Mouse (Mus musculus) cerebellum, postnatal 4 days (tissue): Measurements from ENCODE around the gene Gprc5d.
A peak's percentile ranks its signal among the peaks of the same experiment; 100 is the strongest.

ENCODE experiments used
- DNase-seq, 2 experiments: peaks; one replicate each; pipeline ENCODE4 v3.0.0; 2022; ENCODE audit warnings: low spot score in 2 of 2, mixed read lengths in 1 of 2

Gprc5d gene

DNA sequence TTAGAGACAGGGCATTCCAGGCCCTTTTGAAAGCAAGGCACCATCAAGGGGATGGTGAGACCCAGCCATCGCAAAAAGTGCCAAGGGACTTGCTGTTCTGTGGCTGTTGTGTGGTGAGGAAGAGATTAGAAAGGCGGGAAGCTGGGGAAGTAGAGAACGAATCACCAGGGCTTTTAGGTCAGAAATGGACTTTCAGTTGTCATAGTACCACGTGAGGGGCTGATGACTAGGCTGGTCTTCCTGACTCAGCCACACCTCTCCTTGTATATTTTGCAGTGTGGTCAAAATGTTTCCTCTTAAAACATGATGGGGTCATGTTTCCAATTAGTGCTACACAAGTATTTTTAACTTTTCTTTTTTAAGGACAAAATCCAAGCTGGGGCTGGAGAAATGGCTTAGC is 17.7 kb upstream of the Gprc5d start:
- DNase-seq, result no peak

DNA sequence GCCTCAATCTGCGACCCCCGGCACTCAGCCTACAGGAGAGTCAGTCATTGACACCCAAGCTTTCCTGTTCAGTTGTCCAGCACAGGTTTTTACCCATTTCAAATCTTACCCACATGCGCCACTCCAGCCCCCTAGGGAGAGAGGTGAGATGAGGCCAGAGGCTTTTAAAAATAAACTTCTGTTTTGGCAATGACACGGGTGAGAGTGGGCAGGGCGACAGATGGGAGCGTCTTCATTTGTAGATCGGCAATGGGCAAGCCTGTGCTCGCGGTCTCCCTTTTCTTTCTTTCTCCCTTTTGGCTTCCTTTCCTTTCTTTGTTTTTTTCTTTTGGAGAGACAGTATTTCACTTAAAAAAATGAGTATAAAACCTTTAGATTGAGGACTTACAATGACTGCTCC is 15.4 kb upstream of the Gprc5d start:
- DNase-seq, result no peak

DNA sequence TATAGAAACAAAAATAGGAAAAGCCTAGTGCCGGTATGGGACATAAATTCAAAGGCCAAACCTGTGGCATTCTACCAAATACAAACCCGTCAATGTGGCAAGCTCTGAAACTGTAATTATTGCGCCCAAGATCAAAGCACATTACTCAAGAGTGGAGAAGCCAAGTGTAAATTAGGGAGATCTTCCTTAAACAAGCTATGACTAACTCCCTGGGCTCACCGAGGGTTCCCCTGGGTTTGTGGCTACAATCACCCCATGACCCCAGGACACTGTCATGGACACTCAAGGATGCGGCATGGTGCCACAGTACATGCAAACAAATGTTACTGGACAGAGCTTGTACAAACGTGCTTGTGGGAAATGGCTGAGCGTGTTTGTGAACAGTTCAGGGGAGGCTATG is 15.0 kb upstream of the Gprc5d start:
- DNase-seq, result no peak

DNA sequence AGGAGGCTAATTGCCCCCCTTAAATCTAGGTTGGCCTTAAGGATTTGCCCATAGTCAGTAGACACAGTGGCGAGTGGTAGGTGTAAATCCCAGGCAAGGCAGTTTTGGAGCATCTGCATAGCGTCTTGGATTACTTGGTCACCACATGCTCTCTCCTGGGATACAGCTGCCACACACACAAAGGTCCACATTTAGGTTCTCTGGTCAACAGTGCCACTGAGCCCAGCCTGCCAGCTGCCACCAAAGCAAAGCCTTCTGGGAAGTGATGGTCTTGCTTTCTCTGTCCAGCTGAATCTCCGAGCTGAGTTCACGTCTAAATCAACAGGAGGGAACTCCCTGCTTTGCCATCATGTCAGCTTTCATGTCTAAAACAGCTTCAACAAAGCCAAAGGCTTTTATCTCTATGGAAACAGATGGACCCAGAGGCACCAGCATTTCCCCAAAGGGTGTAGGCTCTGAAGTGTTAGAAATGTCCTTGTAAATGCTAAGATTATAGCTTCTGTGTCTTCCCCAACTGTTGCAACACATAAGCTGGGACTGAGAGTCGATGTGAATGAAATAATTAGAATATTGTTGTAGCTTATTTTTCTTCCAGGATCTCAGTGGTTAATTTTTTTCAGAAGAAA is 6.8 kb upstream of the Gprc5d start:
- no peak for DNase-seq

DNA sequence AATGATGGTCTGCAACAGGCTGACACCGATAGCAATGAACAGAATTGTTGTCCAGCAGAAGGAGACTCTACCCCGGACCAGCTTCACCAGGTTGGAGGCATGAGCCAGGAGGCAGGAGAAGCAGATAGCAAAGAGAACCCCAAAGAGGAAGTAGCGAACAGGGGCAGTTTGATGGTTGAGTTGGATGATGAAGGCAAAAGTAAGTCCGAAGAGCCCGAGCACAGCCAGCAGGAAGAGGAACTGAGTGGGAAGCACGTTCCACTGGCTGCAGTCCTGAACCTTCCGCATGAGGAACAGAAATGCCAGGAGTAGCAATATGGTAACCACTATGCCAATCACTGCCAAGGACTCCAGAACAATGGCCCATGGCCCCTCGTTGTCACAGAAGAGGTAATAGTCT is 1.6 kb downstream of the Gprc5d start:
- no peak for DNase-seq

DNA sequence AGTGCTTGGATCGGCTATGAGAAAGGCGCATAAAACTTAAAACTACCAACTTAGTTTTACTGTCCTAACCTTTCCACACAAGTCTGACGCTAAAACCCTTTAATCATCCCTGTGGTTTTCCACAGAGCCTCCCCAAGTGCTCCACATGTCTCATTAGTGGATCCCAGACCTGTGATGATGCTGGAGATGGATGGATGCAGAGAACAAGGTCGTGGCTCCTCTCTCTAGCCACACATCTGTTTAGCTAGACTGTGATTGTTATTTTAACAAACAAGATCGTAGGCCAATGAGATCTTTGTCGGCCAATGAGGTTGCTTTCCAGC is 5.0 kb downstream of the Gprc5d start:
- DNase-seq, result no peak

DNA sequence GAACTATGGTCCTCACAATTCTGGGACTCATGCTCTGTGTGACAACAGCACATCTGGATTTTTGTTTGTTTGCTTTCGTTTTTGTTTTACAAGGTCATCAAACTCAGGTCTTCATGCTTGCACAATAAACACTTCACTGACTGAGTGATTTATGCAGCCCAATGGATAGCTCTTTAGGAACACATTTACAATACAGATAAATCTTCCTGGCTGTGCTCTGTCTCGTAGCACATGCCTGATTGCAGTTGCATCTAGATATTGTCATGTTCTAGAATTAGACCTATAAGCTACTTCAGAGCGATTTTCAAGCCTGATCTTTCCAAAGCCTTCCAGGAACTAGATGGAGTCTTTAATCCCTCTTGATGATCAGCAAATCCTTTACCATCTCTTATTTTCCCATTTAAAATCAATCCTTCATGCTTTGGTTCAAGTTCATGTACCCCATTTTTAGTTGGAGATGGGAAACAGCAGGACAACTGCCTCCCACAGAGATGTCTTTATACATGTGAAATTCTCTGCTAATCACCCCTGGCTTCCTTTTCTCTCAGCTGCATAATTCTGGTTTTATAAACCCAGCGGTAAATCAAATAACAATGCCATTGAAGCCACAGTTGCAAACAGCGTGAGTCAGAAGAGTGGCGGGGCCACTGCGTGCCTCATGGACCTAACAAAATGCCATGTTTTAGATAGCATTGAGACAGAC is 5.5 kb downstream of the Gprc5d start:
- no peak for DNase-seq

DNA sequence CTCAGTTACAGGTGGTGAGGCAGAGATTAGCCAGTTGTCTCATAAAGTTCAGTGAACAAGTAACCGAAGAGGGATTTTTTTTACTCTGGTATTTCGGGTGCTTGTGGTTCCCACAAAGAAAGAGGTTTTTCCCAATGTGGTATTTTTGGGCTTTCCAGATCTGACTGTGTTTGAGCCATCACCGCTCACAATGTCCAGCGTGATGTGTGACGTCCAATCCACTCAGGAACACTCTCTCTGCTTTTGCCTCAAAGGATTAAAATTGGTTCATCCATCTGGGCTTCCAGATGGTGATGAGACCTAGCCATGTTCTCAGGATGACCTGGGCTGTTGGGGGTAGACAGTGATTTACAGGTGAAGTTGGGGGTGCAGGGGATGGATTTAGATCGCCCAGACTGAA is 11.1 kb downstream of the Gprc5d start:
- no peak for DNase-seq

DNA sequence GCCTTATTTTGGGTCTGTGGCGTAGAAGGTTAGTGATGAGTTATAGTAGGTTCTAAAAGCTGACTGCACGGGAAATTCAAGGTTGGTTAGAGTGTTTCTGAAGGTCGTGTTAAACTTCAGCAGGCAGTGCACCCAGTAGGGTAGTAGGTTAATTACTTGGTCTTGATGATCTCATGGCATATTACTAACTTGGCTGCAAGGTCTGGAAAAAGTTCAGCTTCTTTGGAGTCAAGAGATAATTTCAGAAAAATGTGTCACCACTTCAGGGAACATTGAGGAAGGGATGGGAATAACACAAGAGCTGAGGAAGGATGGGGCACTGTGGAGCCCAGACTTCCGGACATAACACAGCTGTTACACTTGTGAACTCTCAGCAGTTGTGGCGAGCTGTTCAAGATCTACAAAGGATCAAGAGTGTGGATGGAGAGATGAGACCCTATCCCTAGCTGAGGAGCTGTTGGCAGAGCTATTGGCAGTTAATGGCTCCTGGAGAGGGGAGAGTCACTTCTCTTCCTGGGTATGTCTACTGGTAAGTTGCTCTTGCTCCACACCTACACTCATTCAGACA is 15.3 kb downstream of the Gprc5d start:
- DNase-seq, result no peak

DNA sequence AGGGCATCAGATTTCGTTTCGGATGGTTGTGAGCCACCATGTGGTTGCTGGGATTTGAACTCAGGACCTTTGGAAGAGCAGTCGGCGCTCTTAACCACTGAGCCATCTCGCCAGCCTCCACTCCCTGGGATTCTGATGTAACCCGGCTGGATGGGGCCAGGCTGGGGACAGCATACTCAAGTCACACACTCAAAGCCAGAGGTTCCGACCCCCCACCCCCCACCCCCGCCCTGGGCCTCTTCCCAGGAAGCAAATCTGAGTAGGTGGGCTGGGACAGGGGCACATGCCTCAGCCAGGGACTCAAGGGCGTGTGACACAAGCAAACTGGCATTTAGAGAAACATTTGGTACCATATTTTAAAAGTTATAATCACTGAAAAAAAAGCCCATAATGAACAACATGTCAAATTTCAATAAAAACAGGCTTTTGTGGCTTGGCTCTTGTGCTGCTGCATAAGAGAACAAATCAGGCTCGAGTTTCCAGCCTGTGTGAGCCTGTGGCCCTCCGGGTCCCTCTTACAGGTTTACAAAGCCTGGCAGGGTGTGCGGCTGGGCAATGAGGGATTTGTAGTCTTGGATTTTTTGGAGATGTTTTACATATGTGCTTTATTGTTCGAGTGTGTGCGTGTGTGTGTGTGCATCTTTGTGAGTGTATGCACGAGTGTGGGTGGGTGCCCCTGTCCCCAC is 17.2 kb downstream of the Gprc5d start:
- no peak for DNase-seq

DNA sequence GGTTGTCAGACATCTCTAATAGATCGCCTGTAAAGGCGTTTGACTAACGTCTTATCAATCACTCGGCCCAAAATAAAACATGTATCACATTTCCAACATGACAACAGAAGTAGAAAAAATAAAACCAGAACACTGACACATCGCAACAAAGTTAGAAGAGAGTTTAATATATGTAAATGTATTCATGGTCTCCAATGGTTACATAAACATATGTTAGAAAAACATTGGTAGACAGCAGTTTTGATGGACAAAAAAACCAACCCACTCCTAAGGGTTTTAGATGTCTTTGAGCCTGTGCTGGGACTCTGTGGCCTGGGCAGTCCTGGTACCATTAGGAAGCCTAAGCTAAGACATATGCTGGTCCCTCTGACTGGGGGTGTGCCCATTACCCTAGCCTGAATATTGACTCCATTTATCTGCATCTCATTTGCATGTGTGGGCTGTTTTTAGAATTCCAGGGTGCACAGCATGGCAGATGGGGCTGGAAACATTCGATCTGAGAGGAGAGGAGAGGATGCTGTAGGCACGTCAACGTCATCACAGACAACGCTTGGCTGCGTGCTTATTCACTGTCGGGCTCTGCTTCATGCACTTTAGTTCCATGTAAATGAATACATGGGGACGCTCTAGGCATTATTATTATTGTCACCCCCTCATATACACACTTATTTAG is 25.1 kb downstream of the Gprc5d start:
- no peak for DNase-seq

DNA sequence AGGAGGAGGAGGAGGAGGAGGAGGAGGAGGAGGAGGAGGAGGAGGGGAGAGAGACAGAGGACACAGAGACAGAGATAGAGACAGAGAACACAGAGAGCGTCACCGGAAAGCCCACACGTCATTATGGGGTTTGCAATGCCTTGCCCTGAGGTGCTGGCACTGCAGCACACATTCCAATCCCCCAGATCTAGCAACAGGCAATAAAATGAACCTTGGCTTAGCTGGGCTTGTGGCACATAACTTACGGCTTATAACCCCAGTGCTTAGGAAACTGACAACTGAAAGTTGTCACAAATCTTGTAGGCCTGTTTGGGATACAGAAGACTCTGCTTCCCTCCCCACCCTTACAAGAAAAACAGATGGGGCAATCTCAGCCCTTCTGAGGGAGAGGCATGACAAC is 27.4 kb downstream of the Gprc5d start:
- DNase-seq, result no peak

DNA sequence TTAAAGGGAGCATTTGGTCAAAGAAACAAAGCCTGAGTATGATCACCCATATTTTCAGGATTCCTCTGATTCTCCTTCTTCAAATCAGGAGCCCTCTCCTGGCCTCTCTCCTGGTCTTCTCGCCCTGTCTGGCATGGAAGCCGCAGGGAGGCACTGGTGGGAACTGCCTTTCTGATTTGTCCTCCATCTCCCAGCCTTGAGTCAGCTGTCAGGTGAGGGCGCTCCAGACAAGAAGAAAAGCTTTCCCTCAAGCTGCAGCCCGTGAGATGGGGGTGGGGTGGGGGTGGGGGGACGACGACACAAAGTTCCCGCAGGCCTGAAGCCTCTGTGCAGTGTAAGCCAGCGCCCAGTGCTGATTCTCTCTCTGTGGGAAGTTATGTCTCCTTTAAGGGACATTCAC is 28.3 kb downstream of the Gprc5d start:
- DNase-seq, result peak in 1 of 2 experiments; percentile 19

DNA sequence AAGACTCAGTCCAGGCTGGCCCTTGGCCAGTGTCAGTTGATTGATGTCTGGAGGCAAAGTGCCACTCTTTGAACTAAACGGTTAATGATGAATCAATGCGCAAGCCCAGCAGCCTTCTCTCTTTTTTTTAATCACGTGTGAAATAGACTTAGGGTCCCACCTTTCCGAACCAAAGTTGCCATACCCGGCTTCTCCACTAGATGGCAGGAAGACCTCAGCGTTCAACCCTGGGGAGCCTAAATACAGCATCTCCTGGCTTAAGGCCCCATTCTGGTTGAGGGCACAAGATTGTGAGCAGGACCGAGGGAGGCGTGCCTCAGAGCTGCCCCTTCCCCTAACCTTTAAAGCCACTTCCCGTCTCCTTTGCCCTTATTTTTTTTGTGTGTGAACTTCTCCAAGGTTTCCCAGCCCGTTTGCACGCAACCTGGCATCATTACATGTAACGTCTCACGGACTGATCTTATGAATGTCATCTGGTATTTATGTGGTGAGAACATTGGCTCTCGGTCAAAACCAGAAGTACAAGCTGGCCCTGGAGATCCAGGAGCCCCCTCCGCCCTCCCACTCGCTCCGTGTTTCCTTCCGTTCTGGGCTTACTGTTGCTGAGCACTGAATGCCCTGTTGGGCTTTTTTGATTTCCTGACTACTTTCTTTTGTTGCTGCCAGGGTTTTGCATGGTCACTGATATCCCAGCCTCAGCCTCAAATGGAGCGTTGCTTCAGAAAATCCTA is 30.2 kb downstream of the Gprc5d start:
- peak; percentile 87 to 91 for DNase-seq

DNA sequence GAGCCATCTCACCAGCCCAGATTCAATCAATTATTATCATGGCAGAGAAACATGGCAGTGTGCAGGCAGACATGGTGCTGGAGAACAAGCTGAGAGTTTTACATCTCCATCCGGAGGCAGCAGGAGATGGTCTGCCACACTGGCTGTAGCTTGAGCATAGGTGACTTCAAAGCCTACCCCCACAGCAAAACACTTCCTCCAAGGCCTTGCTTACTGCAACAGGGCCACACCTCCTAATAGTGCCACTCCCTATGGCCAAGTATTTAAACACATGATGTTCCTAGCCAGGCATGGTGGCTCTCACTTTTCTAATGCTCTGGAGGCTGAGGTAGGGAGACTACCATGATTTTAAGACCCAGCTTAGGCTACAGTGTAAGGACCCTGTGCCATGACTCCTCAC is 32.4 kb downstream of the Gprc5d start:
- DNase-seq, result no peak

DNA sequence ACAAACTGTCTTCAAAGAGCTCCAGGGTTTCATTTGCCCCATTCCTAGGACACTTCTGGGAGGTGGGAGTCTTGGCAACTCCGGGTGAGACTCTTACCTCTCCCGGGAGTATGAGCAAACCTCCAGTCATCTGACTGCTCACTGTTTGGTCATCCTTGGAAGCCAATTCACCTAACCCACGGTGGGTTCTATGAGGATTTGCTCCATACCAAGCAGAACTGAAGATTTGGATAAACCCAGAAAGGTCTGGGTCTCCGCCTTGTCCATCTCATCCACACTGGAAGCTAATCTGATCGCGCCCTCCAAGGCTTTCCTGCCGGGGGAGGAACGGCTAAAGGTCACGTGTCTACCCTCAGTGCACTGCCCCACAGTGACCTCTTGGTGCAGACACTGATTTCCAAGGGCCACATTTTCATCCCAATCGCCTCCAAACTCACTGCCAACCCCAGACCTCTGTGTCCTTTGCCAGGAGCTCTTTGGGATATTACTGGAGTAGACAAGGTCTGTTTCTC is 34.0 kb downstream of the Gprc5d start:
- DNase-seq, result no peak

DNA sequence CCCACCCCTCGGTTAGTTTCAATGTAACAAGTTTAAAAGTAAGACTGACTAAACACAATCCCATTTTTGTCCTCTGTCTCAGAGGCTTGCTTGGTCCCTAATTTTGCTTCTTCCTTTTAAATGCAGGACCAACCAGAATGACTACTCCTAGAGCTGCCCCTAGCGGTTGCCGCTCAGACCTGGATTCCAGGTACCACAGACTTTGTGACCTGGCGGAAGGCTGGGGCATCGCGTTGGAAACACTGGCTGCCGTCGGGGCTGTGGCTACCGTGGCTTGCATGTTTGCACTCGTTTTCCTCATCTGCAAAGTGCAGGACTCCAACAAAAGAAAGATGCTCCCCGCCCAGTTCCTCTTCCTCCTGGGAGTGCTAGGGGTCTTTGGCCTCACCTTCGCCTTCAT is 39.7 kb downstream of the Gprc5d start:
- DNase-seq, result no peak

DNA sequence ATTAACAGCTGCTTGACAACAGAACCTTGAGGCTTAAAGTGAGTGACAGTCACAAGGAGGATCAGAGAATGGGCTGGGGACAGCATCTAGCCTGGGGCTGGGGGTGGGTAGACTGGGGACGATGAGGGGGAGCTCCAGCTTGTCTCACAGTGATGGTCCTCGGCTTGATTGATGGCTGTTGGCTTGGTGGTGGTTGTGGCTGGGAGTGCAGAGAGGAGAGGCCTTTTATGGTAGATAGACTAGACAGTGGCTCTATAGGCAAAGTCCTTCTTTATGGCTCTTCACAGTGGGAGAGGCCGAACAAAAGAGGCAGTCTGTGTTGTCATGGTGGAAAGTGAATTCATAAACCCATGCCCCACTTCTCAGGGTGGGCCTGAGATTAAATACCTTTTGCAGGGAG is 41.9 kb downstream of the Gprc5d start:
- no peak for DNase-seq

DNA sequence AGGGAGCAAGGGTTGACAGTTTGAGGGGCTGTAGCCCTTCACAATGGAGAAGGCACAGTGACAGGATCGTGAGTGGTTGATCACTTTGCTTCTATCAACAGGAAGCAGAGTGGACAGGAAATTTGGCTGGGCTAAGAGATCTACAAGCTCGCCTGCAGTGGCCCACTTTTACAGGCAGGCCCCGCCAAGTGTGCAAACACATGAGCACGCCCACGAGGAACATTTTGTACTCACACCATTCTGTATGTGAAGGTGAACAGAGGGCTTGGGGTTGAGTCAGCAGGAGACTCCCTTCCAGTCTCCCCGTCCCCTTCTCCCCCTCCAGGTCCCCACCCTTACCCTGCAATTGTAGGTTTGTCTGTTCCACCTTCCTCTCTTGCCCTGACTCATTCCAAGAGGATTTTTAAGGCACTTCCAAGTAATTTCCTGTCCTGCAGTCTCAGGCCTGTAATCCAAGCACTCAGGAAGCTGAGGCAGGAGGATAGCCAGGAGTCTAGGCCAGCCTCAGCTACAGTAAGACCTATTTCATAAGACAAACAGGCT is 43.6 kb downstream of the Gprc5d start:
- no peak for DNase-seq

DNA sequence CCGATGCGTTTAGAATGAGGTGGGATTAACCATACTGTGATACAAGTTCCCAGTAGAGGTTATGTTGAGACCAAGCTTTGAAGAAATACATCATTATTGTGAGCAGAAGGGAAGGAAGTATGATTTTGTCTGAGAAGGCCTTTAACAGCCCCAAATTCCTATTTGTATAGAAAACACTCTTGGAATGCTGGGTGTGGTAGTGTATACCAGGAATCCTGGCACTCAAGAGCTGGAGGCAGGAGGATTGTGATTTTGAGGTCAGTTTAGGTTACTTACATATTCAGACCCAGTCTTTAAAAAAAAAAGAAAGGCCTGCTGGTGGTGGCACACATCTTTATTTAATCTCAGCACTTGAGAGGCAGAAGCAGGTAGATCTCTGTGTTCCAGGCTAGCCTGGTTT is 47.7 kb downstream of the Gprc5d start:
- DNase-seq, result no peak

DNA sequence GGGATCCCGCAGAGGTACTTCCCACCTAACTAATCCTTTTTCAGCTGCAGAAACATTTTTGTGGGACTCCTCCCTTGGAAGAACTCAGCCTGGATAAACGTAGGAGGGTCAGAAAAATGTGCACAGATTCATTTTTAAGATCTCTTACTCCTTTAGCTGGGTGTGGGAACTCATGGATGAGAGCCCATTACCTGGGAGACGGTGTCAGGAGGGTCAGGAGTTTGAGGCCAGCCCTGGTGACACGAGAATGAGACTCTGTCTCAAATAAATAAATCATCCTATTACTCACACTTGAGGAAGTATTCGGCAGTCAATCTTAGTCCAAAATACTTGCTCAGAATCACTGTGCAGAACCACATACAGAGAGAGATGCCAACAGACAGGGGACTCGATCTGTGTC is 48.2 kb downstream of the Gprc5d start:
- DNase-seq, result no peak
